Mouse (Mus musculus) hematopoietic stem cell, adult 5-6 weeks (primary cell): ENCODE measurements around the gene Apoh. TPM values are rescaled to one million over a fixed set of nuclear protein-coding genes. Genes with fewer than 3 reads are reported as not detected.

Experiments used
- ATAC-seq, 2 experiments: fragments of 125-278 bp in 1 of 2; replicated peaks in 1 of 2; 2 replicates each; pipeline ENCODE4 v1.8.0; 2016 to 2017; ENCODE audit warnings: inconsistent platforms in 2 of 2, mild to moderate bottlenecking in 2 of 2, moderate number of reproducible peaks in 2 of 2, low read depth in 1 of 2, moderate TSS enrichment in 1 of 2; ENCODE audit not compliant: low FRiP score in 2 of 2, poor library complexity in 2 of 2, severe bottlenecking in 2 of 2, insufficient read depth in 1 of 2, low TSS enrichment in 1 of 2
- total RNA-seq: library from RNA; stranded (forward); fragments of 172-1452, 232-1000 nt; gene quantifications from 2 replicates; pipeline ENCODE4 v1.2.3, GENCODE M21; 2017

Apoh gene
- total RNA-seq, 1 experiment from 2014 or later, result not detected

DNA sequence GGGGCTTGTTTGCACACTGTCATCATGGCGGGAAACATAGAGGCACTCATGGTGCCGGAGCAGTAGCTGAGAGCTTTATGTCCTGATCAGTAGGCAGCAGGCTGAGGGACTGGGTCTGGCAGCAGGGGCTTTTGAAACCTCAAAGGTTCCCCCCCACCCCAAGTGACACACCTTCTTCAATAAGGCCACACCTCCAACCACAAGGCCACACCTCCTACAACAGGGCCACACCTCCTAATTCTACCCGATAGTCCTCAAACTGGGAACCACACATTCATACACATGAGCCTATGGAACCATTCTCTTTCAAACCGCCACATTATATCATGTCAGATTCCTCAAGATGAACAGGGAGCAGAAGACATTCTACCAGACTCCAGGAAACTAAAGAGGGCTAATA, 77.6 kb downstream of the Apoh start:
- ATAC-seq, result no peak

DNA sequence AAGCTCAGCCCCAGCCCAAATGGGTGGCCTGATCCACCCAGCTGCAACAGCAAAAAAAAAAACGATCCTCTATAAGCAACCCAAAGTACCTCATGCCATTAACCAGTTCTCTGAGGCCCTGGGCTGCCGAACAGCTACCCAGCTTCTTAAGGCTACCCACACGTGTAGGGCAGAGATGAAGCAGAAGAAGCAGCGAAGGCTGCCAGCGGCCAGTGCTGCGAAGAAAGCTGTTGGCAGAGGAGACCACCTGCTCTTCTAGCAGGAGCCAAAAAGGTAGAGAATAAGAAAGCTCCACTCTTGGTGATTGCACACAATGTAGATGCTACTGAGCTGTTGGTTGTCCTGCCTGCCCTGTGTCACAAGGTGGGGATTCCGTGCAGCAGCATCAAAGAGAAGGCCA, 80.1 kb downstream of the Apoh start:
- no peak for ATAC-seq

DNA sequence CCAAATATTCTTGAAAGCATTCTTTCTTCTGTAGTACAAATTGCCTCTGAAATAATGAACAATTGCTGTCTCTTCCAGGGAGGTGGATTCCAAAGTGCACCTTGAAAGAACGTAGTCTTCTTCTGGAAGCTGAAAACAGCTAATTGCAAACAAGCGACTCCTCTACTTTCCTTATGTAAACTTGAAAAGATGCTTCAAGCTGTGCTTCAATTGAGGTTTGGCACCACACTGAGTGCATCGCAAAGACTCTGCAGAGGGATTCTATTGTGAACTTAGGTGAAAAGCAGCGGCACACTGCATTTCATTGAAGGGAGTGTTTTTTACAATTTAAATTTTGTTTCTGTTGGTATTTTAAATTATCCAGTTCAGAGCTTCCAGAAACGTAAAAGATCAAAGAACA, 81.0 kb downstream of the Apoh start:
- no peak for ATAC-seq

DNA sequence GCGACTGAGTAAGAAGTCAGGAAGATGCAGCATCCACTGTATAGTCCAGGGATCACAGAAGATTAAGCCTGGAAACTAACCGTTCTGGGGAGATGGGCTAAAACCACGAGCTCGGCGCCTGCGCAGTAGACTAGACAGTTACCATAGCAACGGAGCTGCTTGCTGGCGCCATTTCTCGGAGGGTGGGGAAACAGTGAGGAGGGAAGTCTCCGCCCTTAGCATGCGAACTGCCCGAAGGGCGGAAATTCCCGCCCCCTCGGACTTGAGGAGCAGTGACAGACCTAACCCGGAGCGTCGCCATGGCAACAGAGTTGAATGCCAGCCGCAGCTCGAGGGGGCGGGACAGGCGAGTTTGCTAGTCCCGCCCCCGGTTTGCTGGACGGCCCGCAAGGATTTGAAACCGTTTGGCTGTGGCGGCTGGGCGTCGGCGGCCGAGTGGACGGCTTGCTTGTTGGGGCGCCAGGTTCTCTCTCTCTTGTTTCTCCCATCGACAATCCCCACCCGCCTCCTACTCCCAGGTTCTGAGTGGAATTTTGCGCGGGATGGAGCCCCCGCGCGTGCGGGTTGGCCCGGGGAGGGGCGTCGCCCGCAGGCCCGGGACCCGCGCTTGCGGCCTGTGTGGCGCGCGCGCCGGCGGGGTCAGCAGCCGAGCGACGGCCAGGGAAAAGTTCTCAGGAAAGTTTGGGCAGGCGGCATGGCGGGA, 81.9 kb downstream of the Apoh start, which contains the start of gene Cep112:
Gene Cep112, plus strand, starts transcription at position 304 of the 703 bp plus-strand sequence.
- peak; percentile 96 to 99 for ATAC-seq

DNA sequence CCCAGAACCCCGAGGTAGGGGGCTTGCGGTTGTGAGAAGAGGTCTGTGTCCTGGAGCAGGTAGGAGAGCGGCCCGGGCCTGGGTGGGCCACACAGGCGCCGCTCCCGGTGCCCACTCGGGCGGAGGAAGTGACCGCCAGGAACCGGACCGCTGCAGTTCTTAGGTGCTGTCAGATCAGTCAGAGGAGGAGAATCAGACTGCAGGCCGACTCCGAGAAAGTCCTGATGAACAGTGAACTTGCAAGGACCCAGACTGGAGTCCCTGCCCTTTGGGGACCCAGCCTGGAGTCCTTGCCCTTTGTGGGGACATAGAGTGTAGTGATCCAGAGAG, 82.4 kb downstream of the Apoh start:
- ATAC-seq, result no peak

DNA sequence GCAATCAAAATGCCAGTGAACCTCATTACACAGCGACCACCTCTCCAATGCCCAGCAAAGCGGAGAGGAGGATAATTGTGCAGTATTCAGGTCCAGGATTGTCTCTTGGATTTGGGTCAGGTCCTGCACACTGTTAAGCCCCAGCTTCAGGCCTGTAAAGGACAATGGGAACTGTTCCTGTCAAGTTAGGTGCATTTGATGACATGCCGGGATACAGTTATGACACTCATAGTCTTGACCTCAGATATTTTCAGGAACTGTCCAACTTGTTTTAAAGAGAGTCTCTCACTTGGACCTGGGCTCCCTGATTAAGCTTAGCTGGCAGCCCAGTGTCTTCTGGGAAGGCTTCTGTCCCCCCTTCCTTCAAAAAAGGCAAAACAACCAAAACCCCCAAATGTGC, 82.9 kb downstream of the Apoh start:
- ATAC-seq, result no peak

DNA sequence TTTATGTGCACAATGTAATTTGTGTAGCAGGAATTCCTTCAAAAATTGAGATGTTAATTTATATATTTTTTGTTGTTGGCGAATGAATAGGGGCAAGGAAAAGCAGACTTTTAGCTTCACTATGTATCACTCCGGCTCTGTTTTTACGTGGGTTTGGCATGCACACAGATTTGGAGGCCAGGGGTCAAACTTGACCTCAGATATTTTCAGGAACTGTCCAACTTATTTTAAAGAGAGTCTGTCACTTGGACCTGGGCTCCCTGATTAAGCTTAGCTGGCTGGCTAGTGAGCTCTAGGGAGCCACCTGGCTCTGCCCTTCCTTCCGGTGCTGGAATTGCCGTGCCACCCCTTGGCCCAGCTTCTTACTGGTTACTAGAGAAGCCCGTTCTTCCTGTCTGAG, 84.0 kb downstream of the Apoh start:
- no peak for ATAC-seq

DNA sequence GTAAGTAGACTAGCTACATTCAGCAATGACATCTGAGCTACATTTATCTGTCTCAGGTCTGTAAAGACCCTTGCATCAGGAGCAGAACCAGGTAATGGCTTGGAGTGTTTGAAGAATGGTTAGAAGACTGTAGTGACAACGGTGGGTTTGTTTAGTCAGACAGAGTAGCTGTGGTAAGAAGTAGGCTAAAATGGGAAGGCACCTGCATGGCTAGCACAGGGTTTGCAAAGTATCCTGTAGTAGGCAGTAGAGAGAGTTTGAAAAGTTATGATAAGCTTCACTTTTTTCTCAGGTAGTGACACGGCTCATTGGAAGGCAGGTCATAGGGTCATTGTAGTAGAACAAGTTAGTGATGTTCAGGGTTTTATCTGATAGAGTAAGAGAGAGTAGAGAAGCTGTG, 85.9 kb downstream of the Apoh start:
- ATAC-seq, result no peak

DNA sequence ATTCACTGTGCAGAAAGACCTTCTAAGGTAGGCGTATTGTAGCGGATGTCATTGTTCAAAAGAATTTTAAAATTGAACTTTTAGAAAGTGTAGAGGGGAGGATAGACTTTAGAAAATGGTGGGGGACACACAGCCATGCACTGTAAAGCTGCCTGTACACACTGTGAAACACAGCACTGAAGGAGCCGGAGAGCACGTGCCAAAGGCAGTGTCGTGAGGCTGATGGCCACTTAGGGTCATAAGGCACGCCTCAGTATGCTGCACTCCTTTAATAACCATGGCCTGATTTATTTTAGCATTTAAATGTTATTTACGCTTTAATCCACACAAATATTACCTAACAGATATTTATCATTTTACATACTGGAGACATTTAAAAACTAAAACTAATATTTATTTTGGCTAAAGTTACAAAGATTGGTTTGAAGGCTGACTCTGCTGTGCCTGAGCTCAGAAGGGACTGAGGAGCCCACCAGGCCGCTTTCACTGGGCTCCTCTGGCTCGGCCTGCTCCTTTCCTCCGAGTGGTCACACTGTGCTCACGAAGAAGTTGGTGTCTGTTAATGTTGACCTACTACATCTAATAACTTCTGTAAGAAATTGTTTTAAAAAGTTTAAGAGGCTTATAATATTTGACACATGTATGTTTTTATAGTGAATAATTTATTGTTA, 100.9 kb downstream of the Apoh start:
- ATAC-seq, result no peak

DNA sequence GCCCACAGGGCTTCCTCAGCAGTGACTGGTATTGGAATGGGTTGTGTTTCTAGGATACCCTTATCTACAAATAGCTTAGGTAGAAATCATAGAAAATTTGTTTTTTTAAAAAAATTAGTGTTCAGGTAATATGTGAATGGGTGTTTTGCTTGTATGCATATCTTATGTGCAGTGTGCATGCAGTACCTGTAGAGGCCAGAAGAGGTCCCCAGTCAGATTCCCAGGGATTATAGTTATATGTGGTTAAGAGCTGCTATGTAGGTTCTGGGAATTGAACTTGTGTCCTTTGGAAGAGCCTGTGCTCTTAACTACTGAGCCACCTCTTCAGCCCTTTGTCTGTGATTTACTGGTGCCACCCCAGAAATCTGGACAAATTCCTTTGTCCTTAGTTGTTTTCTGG, 104.0 kb downstream of the Apoh start:
- ATAC-seq, result no peak

DNA sequence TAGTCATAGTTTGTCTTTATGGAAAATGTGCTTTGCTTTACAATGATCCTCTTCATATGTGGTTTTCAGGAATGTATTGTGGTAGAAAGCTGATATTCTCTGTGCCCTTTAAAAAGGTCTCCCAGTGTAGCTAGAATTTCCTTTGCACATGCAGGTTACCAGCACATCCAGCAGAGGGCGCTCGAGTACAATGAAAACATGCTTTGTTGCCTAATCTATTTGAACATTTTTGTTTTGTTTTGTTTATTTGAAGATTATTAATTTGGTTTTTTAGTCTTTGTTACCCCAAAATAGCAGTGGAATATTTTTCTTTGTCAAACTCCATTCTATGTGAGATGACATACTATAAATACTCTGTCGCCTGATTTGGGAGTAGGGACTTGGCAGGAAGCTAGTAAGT, 106.7 kb downstream of the Apoh start:
- peak; percentile 59 to 60; a peak in 3 of 4 replicates for ATAC-seq

DNA sequence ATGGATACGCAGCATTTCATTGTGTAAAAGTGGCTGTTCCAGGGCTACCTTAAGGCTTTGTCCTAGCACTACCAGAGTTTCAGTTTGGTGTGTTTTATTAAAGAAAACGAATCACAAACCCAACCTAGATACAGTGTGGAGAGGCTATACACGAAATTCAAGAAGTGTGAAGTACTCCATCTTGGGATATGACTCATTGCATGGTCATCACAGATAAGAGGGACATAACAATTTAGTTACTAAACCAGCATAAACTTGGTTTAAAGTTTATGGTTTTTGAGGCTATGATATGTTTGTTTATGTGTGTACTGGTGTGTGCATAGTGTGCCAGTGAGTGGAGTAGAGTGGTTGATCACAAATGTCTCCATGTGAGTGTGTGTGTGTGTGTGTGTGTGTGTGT, 116.4 kb downstream of the Apoh start:
- ATAC-seq, result no peak

Other genes starting within 250 kb of the Apoh start
- 10.8 and 13.7 TPM in 2 replicates for gene Prkca, start 574 bp downstream of the Apoh start, total RNA-seq
- gene Cep112, start 81.8 kb downstream of the Apoh start, total RNA-seq, result 3.0 and 5.0 TPM in 2 replicates